Mouse (Mus musculus): ENCODE measurements around the gene Nasp.
"Not testable (repeated sequence)": the region's sequence is repeated elsewhere in the genome, so short reads cannot be mapped to it uniquely, and the experiment has no call there.

The Nasp gene

GRCm38 (mm10) chr4:116627722-116628662, at the start of gene Nasp:
Gene Nasp, minus strand, starts transcription at chr4:116627941.
- DNase-seq (ENCODE audit: low spot score) = peak; percentile 84

DNA sequence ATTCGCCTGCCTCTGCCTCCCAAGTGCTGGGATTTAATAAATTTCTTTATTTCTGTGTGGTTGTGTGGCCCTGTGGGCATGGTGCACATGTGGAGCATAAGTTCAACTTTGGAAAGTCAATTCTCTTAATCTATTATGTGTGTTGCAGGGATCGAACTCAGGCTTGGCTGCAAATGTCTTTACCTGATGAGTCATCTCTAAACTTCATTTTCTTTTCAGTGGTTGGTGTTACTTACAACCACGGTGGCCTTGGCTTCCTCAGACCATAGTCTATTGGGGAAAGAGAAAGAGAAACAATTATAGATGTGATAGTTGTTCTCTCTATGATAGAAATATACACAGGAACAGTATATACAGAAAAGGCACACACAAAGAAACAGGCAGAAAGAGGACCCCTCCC, 48.3 kb upstream of the Nasp start:
- no peak for DNase-seq (ENCODE audit: low spot score)

DNA sequence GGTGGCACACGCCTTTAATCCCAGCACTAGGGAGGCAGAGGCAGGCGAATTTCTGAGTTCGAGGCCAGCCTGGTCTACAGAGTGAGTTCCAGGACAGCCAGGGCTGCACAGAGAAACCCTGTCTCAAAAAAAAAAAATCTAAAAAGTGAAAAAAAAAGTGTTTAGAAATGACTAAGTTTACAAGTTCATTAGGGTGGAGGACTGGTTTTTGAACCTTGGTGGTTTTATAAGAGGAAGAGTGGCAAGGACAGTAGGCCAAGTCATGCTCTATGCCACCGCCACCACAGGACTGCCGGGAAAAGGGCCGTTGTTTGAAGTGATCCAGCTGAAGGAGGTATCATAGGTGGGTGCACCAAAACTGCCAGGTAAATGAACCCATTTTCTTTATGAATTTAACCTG, 47.0 kb upstream of the Nasp start:
- DNase-seq (ENCODE audit: low spot score) = not testable (repeated sequence)

DNA sequence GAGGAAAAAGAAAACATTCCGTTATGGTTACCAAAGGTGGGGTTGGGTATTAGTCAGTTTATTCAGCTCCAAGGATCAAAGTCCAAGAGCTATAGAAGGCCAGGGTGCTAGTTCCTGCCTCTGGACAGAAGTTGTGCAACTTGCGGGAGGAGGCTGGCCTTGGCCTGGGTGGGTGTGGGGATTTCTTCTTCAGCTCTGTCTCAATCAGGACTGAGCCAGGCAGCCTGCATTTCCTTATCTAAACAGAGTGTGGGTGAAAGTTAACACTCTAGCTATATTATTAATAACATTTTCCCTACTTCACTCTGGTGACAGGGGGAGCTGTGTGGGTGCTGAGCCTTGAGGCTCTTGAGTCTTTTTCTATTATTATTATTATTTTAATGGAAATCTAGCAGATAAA, 45.0 kb upstream of the Nasp start:
- DNase-seq (ENCODE audit: low spot score) = peak; percentile 47

GRCm38 (mm10) chr4:116669291-116669690, 41.5 kb upstream of the Nasp start:
- DNase-seq (ENCODE audit: low spot score) = no peak

GRCm38 (mm10) chr4:116668145-116668544, 40.4 kb upstream of the Nasp start:
- DNase-seq (ENCODE audit: low spot score) = no peak

DNA sequence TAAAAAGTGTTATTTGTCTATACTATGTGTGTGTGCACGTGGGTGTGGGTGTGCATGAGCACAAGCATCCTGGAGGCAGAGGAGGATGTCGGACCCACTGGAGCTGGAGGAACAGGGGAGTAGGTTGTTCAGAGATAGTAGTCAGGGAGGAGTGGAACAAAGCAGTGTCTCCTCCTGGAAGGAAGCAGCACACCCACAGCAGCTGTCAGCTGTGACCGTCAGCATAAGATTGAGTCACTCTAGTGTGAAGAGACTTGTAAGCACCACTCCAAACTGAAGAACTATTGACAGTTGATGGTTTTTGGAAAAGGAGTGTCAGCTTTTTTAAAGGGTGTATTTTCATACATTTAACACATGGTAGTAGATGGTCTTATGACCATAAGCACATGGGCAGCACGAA, 38.9 kb upstream of the Nasp start:
- no peak for DNase-seq (ENCODE audit: low spot score)

GRCm38 (mm10) chr4:116661998-116662397, 34.3 kb upstream of the Nasp start:
- no peak for DNase-seq (ENCODE audit: low spot score)

DNA sequence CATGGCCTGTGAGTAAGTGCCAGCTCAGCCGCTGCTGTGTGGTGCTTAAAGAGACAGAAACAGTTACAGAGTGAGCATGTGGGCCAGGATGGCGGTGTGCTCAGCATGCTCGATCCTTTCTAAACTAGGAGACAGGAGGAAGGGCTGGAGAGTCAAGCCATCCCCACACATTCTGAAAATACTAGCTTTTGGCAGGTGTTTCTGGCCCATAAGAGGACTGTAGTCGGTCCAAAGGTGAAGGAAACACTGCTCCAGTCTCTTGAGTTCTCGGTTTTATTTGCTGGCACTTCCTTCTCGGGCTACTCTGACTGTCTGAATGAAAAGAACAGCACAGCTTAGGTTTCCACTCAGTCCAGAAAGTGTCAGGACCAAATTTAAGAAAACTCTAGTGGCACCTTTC, 33.1 kb upstream of the Nasp start:
- no peak for DNase-seq (ENCODE audit: low spot score)

GRCm38 (mm10) chr4:116659916-116660315, 32.2 kb upstream of the Nasp start:
- DNase-seq (ENCODE audit: low spot score) = not testable (repeated sequence)

DNA sequence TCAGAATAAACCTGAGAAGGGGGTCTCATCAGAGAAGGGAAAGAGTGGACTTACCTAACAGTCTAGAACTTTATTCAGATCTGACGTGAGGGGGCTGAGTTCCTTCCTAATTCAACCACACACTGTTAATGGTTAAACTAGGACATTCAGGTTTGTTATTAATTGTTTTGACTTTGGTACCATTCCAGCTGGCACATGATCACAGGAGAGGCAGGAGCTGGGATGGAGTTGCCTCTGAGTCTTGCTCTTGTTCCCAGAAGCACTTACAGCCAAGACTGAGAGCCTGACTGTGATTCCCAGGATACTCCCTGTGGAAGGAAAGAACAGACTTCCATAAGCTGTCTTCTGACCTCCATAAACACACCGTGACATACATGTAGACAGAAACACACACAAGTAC, 31.7 kb upstream of the Nasp start:
- DNase-seq (ENCODE audit: low spot score) = no peak

DNA sequence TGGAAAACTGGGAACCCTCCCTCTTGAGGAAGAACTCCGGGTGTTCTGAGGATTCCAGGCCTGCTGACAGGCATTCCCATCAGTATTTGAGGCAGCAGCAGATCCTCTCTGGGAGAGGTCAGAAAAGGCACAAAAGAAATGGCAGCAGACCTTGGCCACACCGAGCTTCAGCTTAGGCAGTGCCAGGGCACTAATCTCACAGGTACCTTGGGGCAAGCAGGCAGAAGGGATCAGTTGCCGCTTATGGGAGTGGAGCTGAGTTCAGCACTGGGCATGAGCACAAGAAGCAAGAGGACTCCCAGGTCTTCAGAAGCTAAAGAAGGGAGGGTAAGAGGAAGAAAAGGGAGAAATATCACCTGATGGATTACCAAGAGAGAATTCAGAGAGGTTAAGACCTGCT, 30.2 kb upstream of the Nasp start:
- no peak for DNase-seq (ENCODE audit: low spot score)

DNA sequence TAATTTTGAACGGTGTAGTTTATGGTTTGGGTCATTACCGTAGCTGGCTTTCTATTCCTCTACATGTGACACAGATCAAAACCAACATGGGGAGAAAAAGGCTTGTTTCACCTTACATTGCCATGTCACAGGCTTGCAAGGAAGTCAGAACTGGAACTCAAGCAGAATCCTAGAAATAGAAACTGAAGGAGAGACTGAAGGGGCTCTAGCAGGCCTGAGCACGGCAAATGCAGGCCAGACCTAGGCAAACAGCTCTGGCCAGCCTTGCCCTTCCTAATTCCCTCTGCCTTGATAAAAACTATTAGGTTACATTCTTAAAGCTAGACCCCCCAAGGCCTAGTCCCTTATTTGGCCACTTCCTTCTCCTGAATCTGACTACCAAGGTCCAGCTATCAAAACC, 27.9 kb upstream of the Nasp start:
- no peak for DNase-seq (ENCODE audit: low spot score)

DNA sequence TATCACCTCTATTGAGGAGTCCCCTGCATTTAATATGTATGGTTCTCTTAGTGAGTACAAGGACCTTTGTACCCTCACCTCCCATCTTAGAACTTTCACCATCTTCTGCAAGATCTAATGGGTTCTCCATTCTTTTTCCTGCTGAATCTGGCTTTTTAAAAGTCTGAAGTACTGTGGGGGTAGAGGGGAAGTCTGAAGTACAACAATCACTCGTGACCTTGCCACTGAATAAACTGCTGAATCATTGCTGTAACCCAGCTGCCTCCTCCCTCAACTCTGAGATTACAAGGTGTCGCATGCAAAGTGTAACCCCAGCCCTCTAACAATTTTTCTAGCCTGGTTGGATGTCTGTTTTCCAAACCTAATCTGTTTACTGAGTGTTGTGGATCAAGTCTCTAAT, 27.4 kb upstream of the Nasp start:
- DNase-seq (ENCODE audit: low spot score) = no peak

- DNase-seq (ENCODE audit: low spot score) = no peak
Observed at GRCm38 (mm10) chr4:116653228-116653627, 25.5 kb upstream of the Nasp start.

GRCm38 (mm10) chr4:116651797-116652135, 24.0 kb upstream of the Nasp start:
- no peak for DNase-seq (ENCODE audit: low spot score)

DNA sequence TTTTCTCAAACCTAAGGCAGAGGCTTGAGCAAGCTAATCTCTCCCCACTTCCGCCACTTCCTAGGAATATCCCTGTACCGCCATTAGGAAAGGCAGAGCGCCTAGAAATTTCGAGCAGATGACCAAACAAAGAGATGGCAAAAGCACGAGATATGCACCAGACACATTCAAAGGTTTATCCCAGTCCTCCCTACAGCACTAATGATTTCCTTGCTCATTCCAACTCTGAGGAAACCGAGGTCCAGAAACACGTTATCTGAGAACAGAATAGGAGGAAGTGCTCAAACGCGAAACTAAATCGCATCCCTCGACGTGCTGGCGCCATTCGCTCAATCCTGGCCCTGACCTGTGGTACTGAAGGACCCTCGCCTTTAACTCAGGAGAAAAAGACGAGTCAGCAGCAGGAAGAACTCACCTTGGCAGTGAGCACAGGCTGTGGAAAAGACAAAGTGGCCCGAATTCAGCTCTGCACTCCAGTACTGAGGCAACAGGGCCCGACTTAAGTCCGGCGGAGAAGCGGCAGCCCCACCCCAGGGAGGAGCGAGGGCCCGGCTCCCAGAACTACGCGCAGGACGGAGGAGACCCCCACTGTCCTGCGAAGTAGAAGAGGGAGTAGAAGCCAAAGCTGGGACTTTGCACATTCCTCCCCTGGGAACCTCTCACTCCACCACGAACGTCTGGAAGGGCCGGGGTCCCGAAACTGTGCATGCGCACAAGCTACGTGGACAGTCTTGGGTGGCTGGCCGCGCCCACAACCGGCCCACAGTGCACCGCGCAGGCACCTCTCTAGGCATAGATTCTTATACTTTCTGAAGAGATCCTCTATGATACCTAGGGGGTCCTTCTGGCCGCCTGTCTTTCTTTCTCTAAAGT, 23.4 kb upstream of the Nasp start, which contains the start of gene Akr1a1:
Gene Akr1a1 (minus strand): TSS at position 757 of the 873 bp plus-strand sequence.
- peak; percentile 73 for DNase-seq (ENCODE audit: low spot score)

DNA sequence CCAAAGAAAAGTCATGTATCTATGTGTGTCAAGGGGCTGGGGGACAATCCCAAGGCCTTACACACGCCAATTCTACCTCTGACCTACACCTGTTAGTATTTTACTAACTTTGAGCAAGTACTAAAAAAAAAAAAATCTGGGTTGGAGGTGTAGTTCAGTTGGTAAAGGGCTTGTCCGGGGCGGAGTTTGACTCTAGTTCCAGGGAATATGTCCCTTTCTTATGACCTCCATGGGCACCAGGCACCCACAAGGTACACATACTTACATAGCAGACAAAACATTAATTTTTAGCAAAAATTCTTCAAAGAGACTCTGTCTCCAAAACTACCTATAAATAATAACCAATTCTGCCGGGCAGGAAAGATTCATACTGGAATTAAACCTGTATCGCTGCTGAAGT, 22.6 kb upstream of the Nasp start:
- no peak for DNase-seq (ENCODE audit: low spot score)

- DNase-seq (ENCODE audit: low spot score) = peak; percentile 42
Observed at GRCm38 (mm10) chr4:116649411-116649810, 21.7 kb upstream of the Nasp start.

- DNase-seq (ENCODE audit: low spot score) = no peak
Observed at GRCm38 (mm10) chr4:116645624-116646023, 17.9 kb upstream of the Nasp start.

- DNase-seq (ENCODE audit: low spot score) = peak; percentile 31
Observed at GRCm38 (mm10) chr4:116644326-116644725, 16.6 kb upstream of the Nasp start.

GRCm38 (mm10) chr4:116642071-116642470, 14.3 kb upstream of the Nasp start:
- no peak for DNase-seq (ENCODE audit: low spot score)

- no peak for DNase-seq (ENCODE audit: low spot score)
Observed at GRCm38 (mm10) chr4:116638821-116639220, 11.1 kb upstream of the Nasp start.
